Mouse (Mus musculus): Measurements from ENCODE around the gene Prdm2. TPM values are rescaled to one million over a fixed set of nuclear protein-coding genes. Genes with fewer than 3 reads are reported as not detected.

The Prdm2 gene
- polyA plus RNA-seq, 1 experiment from 2014 or later, result 5.0 TPM

GRCm38 (mm10) chr4:143170290-143170689 is 42.5 kb downstream of the Prdm2 start:
- ATAC-seq (ENCODE audit: low FRiP score, low TSS enrichment), result no peak
- no peak for DNase-seq (ENCODE audit: low spot score)
- H3K9ac ChIP-seq (ENCODE audit: low read length), result no peak overlapping the region
- H3K4me1 ChIP-seq (replicated peaks; ENCODE audit: control insufficient read depth, insufficient read depth), result no peaks in the 10 kb centered on the region
- 97% methylated on average over 2 of the region's 2 CpGs for WGBS
- H3K4me3 ChIP-seq (ENCODE audit: low read depth, low read length), result no peak overlapping the region
- H3K4me2 ChIP-seq (replicated peaks; ENCODE audit: low read depth), result no peak overlapping the region
- no peaks in the 10 kb centered on the region for H3K9me3 ChIP-seq (ENCODE audit: control insufficient read depth, low read length)
- H3K36me3 ChIP-seq (ENCODE audit: control insufficient read depth, insufficient read depth, low read length), result 0 out of 2 replicates have a peak, but pooled peaks cover 3% of the 10 kb centered on the region
- no peak for TF ChIP-seq CTCF (IDR thresholded peaks at IDR 0.05; ENCODE audit: low read depth)
- no peak for TF ChIP-seq EP300 (optimal IDR thresholded peaks at IDR 0.05)
- no peak overlapping the region for H3K27ac ChIP-seq (replicated peaks)
- no peaks in the 10 kb centered on the region for H3K27me3 ChIP-seq (ENCODE audit: control insufficient read depth, insufficient read depth, low read length)

- no peaks in the 10 kb centered on the region for H3K9me3 ChIP-seq (ENCODE audit: control insufficient read depth, low read length)
- WGBS, result 85% methylated on average over 3 of the region's 3 CpGs
- no peaks in the 10 kb centered on the region for H3K4me1 ChIP-seq (replicated peaks; ENCODE audit: control insufficient read depth, insufficient read depth)
- no peak overlapping the region for H3K9ac ChIP-seq (ENCODE audit: low read length)
- H3K4me3 ChIP-seq (ENCODE audit: low read depth, low read length), result no peak overlapping the region
- ATAC-seq (ENCODE audit: low FRiP score, low TSS enrichment), result no peak
- no peak for DNase-seq (ENCODE audit: low spot score)
- H3K27ac ChIP-seq (replicated peaks), result no peak overlapping the region
- TF ChIP-seq EP300 (optimal IDR thresholded peaks at IDR 0.05) (no peak), CTCF (IDR thresholded peaks at IDR 0.05; ENCODE audit: low read depth) (no peak)
- 0 out of 2 replicates have a peak, but pooled peaks cover 3% of the 10 kb centered on the region for H3K36me3 ChIP-seq (ENCODE audit: control insufficient read depth, insufficient read depth, low read length)
- H3K4me2 ChIP-seq (replicated peaks; ENCODE audit: low read depth), result no peak overlapping the region
- H3K27me3 ChIP-seq (ENCODE audit: control insufficient read depth, insufficient read depth, low read length), result no peaks in the 10 kb centered on the region
Measured at GRCm38 (mm10) chr4:143168093-143168492, 44.7 kb downstream of the Prdm2 start.

GRCm38 (mm10) chr4:143161619-143162479 is 50.9 kb downstream of the Prdm2 start:
- peak overlapping the region; percentile 95 for H3K9ac ChIP-seq (ENCODE audit: low read length)
- peak overlapping the region; percentile 100 for H3K27ac ChIP-seq (replicated peaks)
- TF ChIP-seq CTCF (IDR thresholded peaks at IDR 0.05; ENCODE audit: low read depth) (no peak), EP300 (optimal IDR thresholded peaks at IDR 0.05) (no peak)
- peak overlapping the region; percentile 52 for H3K4me2 ChIP-seq (replicated peaks; ENCODE audit: low read depth)
- WGBS, result under 1% methylated on average over 79 of the region's 102 CpGs
- no peaks in the 10 kb centered on the region for H3K36me3 ChIP-seq (ENCODE audit: control insufficient read depth, insufficient read depth, low read length)
- DNase-seq (ENCODE audit: low spot score) (peak; percentile 99), ATAC-seq (ENCODE audit: low FRiP score, low TSS enrichment) (peak; percentile 99)
- peak overlapping the region; percentile 90 for H3K4me3 ChIP-seq (ENCODE audit: low read depth, low read length)
- H3K27me3 ChIP-seq (ENCODE audit: control insufficient read depth, insufficient read depth, low read length), result no peaks in the 10 kb centered on the region
- H3K9me3 ChIP-seq (ENCODE audit: control insufficient read depth, low read length), result no peaks in the 10 kb centered on the region
- H3K4me1 ChIP-seq (replicated peaks; ENCODE audit: control insufficient read depth, insufficient read depth), result peaks cover 2% of the 10 kb centered on the region; the same call in 1 of the 2 replicates

DNA sequence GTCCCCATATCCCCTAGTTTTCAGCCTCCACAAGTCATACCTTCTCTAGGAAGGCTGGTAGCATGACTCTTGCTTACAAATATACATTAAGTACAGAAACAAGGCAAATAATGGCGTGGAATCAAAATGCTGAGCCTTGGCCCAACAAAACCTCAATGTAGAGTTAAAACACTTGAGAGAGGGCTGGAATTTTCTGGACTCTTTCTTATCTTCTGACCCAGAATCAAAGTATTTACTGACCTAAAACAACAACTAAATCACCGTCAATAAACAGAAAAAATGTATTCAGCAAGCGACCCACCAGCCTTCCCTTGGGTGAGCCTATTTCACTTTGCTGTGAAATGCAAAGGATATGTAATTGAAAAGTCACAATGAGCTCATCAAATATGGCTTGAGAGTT is 52.0 kb downstream of the Prdm2 start:
- Histone ChIP-seq H3K9me3 (ENCODE audit: control insufficient read depth, low read length) (no peaks in the 10 kb centered on the region), H3K27me3 (ENCODE audit: control insufficient read depth, insufficient read depth, low read length) (no peaks in the 10 kb centered on the region), H3K36me3 (ENCODE audit: control insufficient read depth, insufficient read depth, low read length) (no peaks in the 10 kb centered on the region), H3K9ac (ENCODE audit: low read length) (peak overlapping the region; percentile 95; the same call in 1 of the 2 replicates), H3K4me2 (replicated peaks; ENCODE audit: low read depth) (peak overlapping the region; percentile 51), H3K4me3 (ENCODE audit: low read depth, low read length) (peak overlapping the region; percentile 90), H3K4me1 (replicated peaks; ENCODE audit: control insufficient read depth, insufficient read depth) (peaks cover 2% of the 10 kb centered on the region; the same call in 1 of the 2 replicates), H3K27ac (replicated peaks) (0 out of 2 replicates have a peak overlapping the region, but pooled peaks have one; percentile 100)
- no peak for DNase-seq (ENCODE audit: low spot score)
- no peak for TF ChIP-seq CTCF (IDR thresholded peaks at IDR 0.05; ENCODE audit: low read depth)
- TF ChIP-seq EP300 (optimal IDR thresholded peaks at IDR 0.05), result no peak
- 32% methylated on average over 3 of the region's 3 CpGs for WGBS
- no peak for ATAC-seq (ENCODE audit: low FRiP score, low TSS enrichment)

DNA sequence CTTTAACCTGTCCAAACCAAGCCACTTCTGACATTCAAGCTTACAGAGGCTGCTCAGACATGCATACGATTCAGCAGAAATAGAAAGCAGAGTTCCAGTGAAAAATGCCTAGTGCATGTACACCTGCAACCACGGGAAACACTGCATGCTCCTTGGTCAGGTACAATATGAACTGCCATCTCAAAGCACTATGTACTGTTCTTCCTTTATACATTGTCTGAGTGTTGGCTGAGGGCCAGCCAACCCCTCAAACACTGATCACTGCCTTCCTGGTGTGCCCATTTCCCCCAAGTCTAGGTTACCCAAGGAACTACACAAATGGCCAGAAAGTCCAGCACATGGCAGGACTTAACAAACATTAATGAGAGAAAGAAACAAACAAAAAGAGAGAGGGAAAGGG is 53.5 kb downstream of the Prdm2 start:
- H3K4me1 ChIP-seq (replicated peaks; ENCODE audit: control insufficient read depth, insufficient read depth), result peaks cover 2% of the 10 kb centered on the region; the same call in 1 of the 2 replicates
- ATAC-seq (ENCODE audit: low FRiP score, low TSS enrichment) (no peak), DNase-seq (ENCODE audit: low spot score) (no peak)
- WGBS, result 54% methylated on average over 2 of the region's 2 CpGs
- H3K27me3 ChIP-seq (ENCODE audit: control insufficient read depth, insufficient read depth, low read length), result no peaks in the 10 kb centered on the region
- no peaks in the 10 kb centered on the region for H3K9me3 ChIP-seq (ENCODE audit: control insufficient read depth, low read length)
- no peaks in the 10 kb centered on the region for H3K36me3 ChIP-seq (ENCODE audit: control insufficient read depth, insufficient read depth, low read length)
- H3K9ac ChIP-seq (ENCODE audit: low read length), result no peak overlapping the region
- TF ChIP-seq EP300 (optimal IDR thresholded peaks at IDR 0.05), result no peak
- TF ChIP-seq CTCF (IDR thresholded peaks at IDR 0.05; ENCODE audit: low read depth), result no peak
- no peak overlapping the region for H3K4me3 ChIP-seq (ENCODE audit: low read depth, low read length)
- H3K27ac ChIP-seq (replicated peaks), result no peak overlapping the region
- H3K4me2 ChIP-seq (replicated peaks; ENCODE audit: low read depth), result peak overlapping the region; percentile 25; the same call in 1 of the 2 replicates

GRCm38 (mm10) chr4:143155871-143156270 is 56.9 kb downstream of the Prdm2 start:
- H3K27me3 ChIP-seq (ENCODE audit: control insufficient read depth, insufficient read depth, low read length), result no peaks in the 10 kb centered on the region
- peaks cover 2% of the 10 kb centered on the region; the same call in 1 of the 2 replicates for H3K4me1 ChIP-seq (replicated peaks; ENCODE audit: control insufficient read depth, insufficient read depth)
- ATAC-seq (ENCODE audit: low FRiP score, low TSS enrichment) (no peak), DNase-seq (ENCODE audit: low spot score) (no peak)
- H3K36me3 ChIP-seq (ENCODE audit: control insufficient read depth, insufficient read depth, low read length), result no peaks in the 10 kb centered on the region
- H3K27ac ChIP-seq (replicated peaks), result no peak overlapping the region
- WGBS, result 62% methylated on average over 4 of the region's 4 CpGs
- H3K9ac ChIP-seq (ENCODE audit: low read length), result no peak overlapping the region
- TF ChIP-seq CTCF (IDR thresholded peaks at IDR 0.05; ENCODE audit: low read depth) (no peak), EP300 (optimal IDR thresholded peaks at IDR 0.05) (no peak)
- H3K4me3 ChIP-seq (ENCODE audit: low read depth, low read length), result no peak overlapping the region
- H3K4me2 ChIP-seq (replicated peaks; ENCODE audit: low read depth), result no peak overlapping the region
- H3K9me3 ChIP-seq (ENCODE audit: control insufficient read depth, low read length), result no peaks in the 10 kb centered on the region

All from stomach, postnatal 0 days (tissue).